Mouse (Mus musculus) olfactory bulb, adult 2 months (tissue): ENCODE measurements around the gene Polr3e.

Experiments
- CTCF ChIP-seq: fragments of 200-500 bp; IDR thresholded peaks from 2 replicates; pipeline ENCODE4 v1.5.1; 2012; ENCODE audit warnings: low read depth, mild to moderate bottlenecking, low read length, moderate library complexity; ENCODE audit not compliant: insufficient read depth
- POLR2A ChIP-seq: fragments of 200-500 bp; IDR thresholded peaks from 2 replicates; pipeline ENCODE4 v1.6.1; 2012; ENCODE audit warnings: mild to moderate bottlenecking, low read depth, low read length, moderate library complexity; ENCODE audit not compliant: insufficient read depth

DNA sequence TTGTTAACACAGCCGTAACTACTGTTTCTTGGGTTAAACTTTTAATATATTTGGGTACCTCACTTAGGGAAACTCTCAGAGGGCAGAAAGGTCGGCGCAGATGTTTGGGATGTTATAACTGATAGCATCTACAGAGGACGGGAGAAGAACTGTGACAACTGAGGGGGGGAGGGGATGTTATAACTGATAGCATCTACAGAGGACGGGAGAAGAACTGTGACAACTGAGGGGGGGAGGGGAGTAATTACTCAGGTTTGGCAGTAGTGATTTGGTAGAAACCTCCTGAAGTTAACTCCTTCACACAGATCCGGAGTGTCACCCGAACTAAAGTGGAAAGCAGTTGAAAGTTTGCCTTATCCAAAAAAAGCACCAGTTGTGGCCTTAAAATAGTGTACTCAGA lies 65.4 kb downstream of the Polr3e start:
- TF ChIP-seq CTCF (no peak), POLR2A (no peak)
